Mouse (Mus musculus): Measurements from ENCODE around the gene Cdh4. TPM values are rescaled to one million over a fixed set of nuclear protein-coding genes. Genes with fewer than 3 reads are reported as not detected.

Cdh4 gene
- polyA plus RNA-seq, 1 experiment from 2014 or later = 8.2 TPM

GRCm38 (mm10) chr2:179567886-179568285 is 125.7 kb downstream of the Cdh4 start:
- no peak for ATAC-seq (ENCODE audit: low FRiP score)

GRCm38 (mm10) chr2:179569171-179569570 is 126.9 kb downstream of the Cdh4 start:
- no peak overlapping the region for H3K4me2 ChIP-seq (replicated peaks; ENCODE audit: low read depth, low read length)
- no peaks in the 10 kb centered on the region for H3K27me3 ChIP-seq (ENCODE audit: control insufficient read depth, insufficient read depth, low read length)
- no peaks in the 10 kb centered on the region for H3K36me3 ChIP-seq (ENCODE audit: control insufficient read depth, insufficient read depth, low read length)
- peaks cover 7% of the 10 kb centered on the region; the same call in 1 of the 2 replicates for H3K4me1 ChIP-seq (replicated peaks; ENCODE audit: control insufficient read depth, insufficient read depth, low read length)
- WGBS = 54% methylated on average over 10 of the region's 10 CpGs
- no peak for DNase-seq (ENCODE audit: low spot score)
- ATAC-seq (ENCODE audit: low FRiP score) = no peak
- no peak overlapping the region for H3K4me3 ChIP-seq (ENCODE audit: low read depth, low read length)
- no peak overlapping the region for H3K9ac ChIP-seq (ENCODE audit: low read depth, low read length)
- no peaks in the 10 kb centered on the region for H3K9me3 ChIP-seq (ENCODE audit: control insufficient read depth, low read length)
- no peak overlapping the region for H3K27ac ChIP-seq (ENCODE audit: low read depth, low read length)

More at GRCm38 (mm10) chr2:179567886-179568285, 125.7 kb downstream of the Cdh4 start:
- DNase-seq (ENCODE audit: low spot score) = no peak
- Histone ChIP-seq H3K4me3 (ENCODE audit: low read depth, low read length) (no peak overlapping the region), H3K27me3 (ENCODE audit: control insufficient read depth, insufficient read depth, low read length) (no peaks in the 10 kb centered on the region), H3K27ac (ENCODE audit: low read depth, low read length) (no peak overlapping the region), H3K9me3 (ENCODE audit: control insufficient read depth, low read length) (no peaks in the 10 kb centered on the region), H3K4me1 (replicated peaks; ENCODE audit: control insufficient read depth, insufficient read depth, low read length) (0 out of 2 replicates have a peak, but pooled peaks cover 4% of the 10 kb centered on the region), H3K36me3 (ENCODE audit: control insufficient read depth, insufficient read depth, low read length) (no peaks in the 10 kb centered on the region), H3K9ac (ENCODE audit: low read depth, low read length) (no peak overlapping the region), H3K4me2 (replicated peaks; ENCODE audit: low read depth, low read length) (no peak overlapping the region)
- 96% methylated on average over 8 of the region's 8 CpGs for WGBS

GRCm38 (mm10) chr2:179571175-179571769 is 129.0 kb downstream of the Cdh4 start:
- 18% methylated on average over 6 of the region's 6 CpGs for WGBS
- Histone ChIP-seq H3K27ac (ENCODE audit: low read depth, low read length) (no peak overlapping the region), H3K9me3 (ENCODE audit: control insufficient read depth, low read length) (no peaks in the 10 kb centered on the region), H3K4me1 (replicated peaks; ENCODE audit: control insufficient read depth, insufficient read depth, low read length) (peaks cover 7% of the 10 kb centered on the region; the same call in 1 of the 2 replicates), H3K4me3 (ENCODE audit: low read depth, low read length) (no peak overlapping the region), H3K9ac (ENCODE audit: low read depth, low read length) (no peak overlapping the region), H3K27me3 (ENCODE audit: control insufficient read depth, insufficient read depth, low read length) (no peaks in the 10 kb centered on the region), H3K36me3 (ENCODE audit: control insufficient read depth, insufficient read depth, low read length) (no peaks in the 10 kb centered on the region), H3K4me2 (replicated peaks; ENCODE audit: low read depth, low read length) (no peak overlapping the region)
- peak; percentile 76 for ATAC-seq (ENCODE audit: low FRiP score)
- DNase-seq (ENCODE audit: low spot score) = peak; percentile 36

- ATAC-seq (ENCODE audit: low FRiP score) = no peak
- Histone ChIP-seq H3K4me3 (ENCODE audit: low read depth, low read length) (no peak overlapping the region), H3K27me3 (ENCODE audit: control insufficient read depth, insufficient read depth, low read length) (no peaks in the 10 kb centered on the region), H3K9ac (ENCODE audit: low read depth, low read length) (no peak overlapping the region), H3K27ac (ENCODE audit: low read depth, low read length) (no peak overlapping the region), H3K4me1 (replicated peaks; ENCODE audit: control insufficient read depth, insufficient read depth, low read length) (peaks cover 7% of the 10 kb centered on the region; the same call in 1 of the 2 replicates), H3K9me3 (ENCODE audit: control insufficient read depth, low read length) (no peaks in the 10 kb centered on the region), H3K36me3 (ENCODE audit: control insufficient read depth, insufficient read depth, low read length) (no peaks in the 10 kb centered on the region), H3K4me2 (replicated peaks; ENCODE audit: low read depth, low read length) (no peak overlapping the region)
- WGBS = 49% methylated on average over 11 of the region's 11 CpGs
- DNase-seq (ENCODE audit: low spot score) = no peak
Measured at GRCm38 (mm10) chr2:179573331-179573730, 131.1 kb downstream of the Cdh4 start.

- H3K4me1 ChIP-seq (replicated peaks; ENCODE audit: control insufficient read depth, insufficient read depth, low read length) = peaks cover 7% of the 10 kb centered on the region; the same call in 1 of the 2 replicates
- H3K27me3 ChIP-seq (ENCODE audit: control insufficient read depth, insufficient read depth, low read length) = no peaks in the 10 kb centered on the region
- no peak overlapping the region for H3K27ac ChIP-seq (ENCODE audit: low read depth, low read length)
- ATAC-seq (ENCODE audit: low FRiP score) = no peak
- H3K4me3 ChIP-seq (ENCODE audit: low read depth, low read length) = no peak overlapping the region
- no peak overlapping the region for H3K9ac ChIP-seq (ENCODE audit: low read depth, low read length)
- H3K9me3 ChIP-seq (ENCODE audit: control insufficient read depth, low read length) = no peaks in the 10 kb centered on the region
- H3K36me3 ChIP-seq (ENCODE audit: control insufficient read depth, insufficient read depth, low read length) = no peaks in the 10 kb centered on the region
- DNase-seq (ENCODE audit: low spot score) = no peak
- WGBS = 66% methylated on average over 6 of the region's 6 CpGs
- no peak overlapping the region for H3K4me2 ChIP-seq (replicated peaks; ENCODE audit: low read depth, low read length)
Measured at GRCm38 (mm10) chr2:179573786-179574185, 131.6 kb downstream of the Cdh4 start.

- no peak overlapping the region for H3K4me3 ChIP-seq (ENCODE audit: low read depth, low read length)
- no peaks in the 10 kb centered on the region for H3K9me3 ChIP-seq (ENCODE audit: control insufficient read depth, low read length)
- H3K9ac ChIP-seq (ENCODE audit: low read depth, low read length) = no peak overlapping the region
- H3K36me3 ChIP-seq (ENCODE audit: control insufficient read depth, insufficient read depth, low read length) = no peaks in the 10 kb centered on the region
- H3K27me3 ChIP-seq (ENCODE audit: control insufficient read depth, insufficient read depth, low read length) = no peaks in the 10 kb centered on the region
- DNase-seq (ENCODE audit: low spot score) (no peak), ATAC-seq (ENCODE audit: low FRiP score) (no peak)
- H3K27ac ChIP-seq (ENCODE audit: low read depth, low read length) = no peak overlapping the region
- peaks cover 7% of the 10 kb centered on the region; the same call in 1 of the 2 replicates for H3K4me1 ChIP-seq (replicated peaks; ENCODE audit: control insufficient read depth, insufficient read depth, low read length)
- no peak overlapping the region for H3K4me2 ChIP-seq (replicated peaks; ENCODE audit: low read depth, low read length)
- 93% methylated on average over 7 of the region's 7 CpGs for WGBS
Measured at GRCm38 (mm10) chr2:179575585-179575984, 133.4 kb downstream of the Cdh4 start.

- Histone ChIP-seq H3K9ac (ENCODE audit: low read depth, low read length) (no peak overlapping the region), H3K9me3 (ENCODE audit: control insufficient read depth, low read length) (no peaks in the 10 kb centered on the region), H3K4me1 (replicated peaks; ENCODE audit: control insufficient read depth, insufficient read depth, low read length) (peaks cover 3% of the 10 kb centered on the region; the same call in 1 of the 2 replicates), H3K27me3 (ENCODE audit: control insufficient read depth, insufficient read depth, low read length) (no peaks in the 10 kb centered on the region), H3K4me3 (ENCODE audit: low read depth, low read length) (no peak overlapping the region), H3K27ac (ENCODE audit: low read depth, low read length) (no peak overlapping the region), H3K36me3 (ENCODE audit: control insufficient read depth, insufficient read depth, low read length) (no peaks in the 10 kb centered on the region), H3K4me2 (replicated peaks; ENCODE audit: low read depth, low read length) (no peak overlapping the region)
- no peak for DNase-seq (ENCODE audit: low spot score)
- ATAC-seq (ENCODE audit: low FRiP score) = no peak
- 61% methylated on average over 1 of the region's 1 CpGs for WGBS
Measured at GRCm38 (mm10) chr2:179576221-179576620, 134.0 kb downstream of the Cdh4 start.

GRCm38 (mm10) chr2:179578329-179578728 is 136.1 kb downstream of the Cdh4 start:
- Histone ChIP-seq H3K4me2 (replicated peaks; ENCODE audit: low read depth, low read length) (no peak overlapping the region), H3K4me1 (replicated peaks; ENCODE audit: control insufficient read depth, insufficient read depth, low read length) (peaks cover 3% of the 10 kb centered on the region; the same call in 1 of the 2 replicates), H3K9ac (ENCODE audit: low read depth, low read length) (no peak overlapping the region), H3K9me3 (ENCODE audit: control insufficient read depth, low read length) (no peaks in the 10 kb centered on the region), H3K4me3 (ENCODE audit: low read depth, low read length) (no peak overlapping the region), H3K27ac (ENCODE audit: low read depth, low read length) (no peak overlapping the region), H3K36me3 (ENCODE audit: control insufficient read depth, insufficient read depth, low read length) (no peaks in the 10 kb centered on the region), H3K27me3 (ENCODE audit: control insufficient read depth, insufficient read depth, low read length) (no peaks in the 10 kb centered on the region)
- ATAC-seq (ENCODE audit: low FRiP score) (no peak), DNase-seq (ENCODE audit: low spot score) (no peak)
- 77% methylated on average over 3 of the region's 3 CpGs for WGBS

GRCm38 (mm10) chr2:179578842-179579241 is 136.6 kb downstream of the Cdh4 start:
- ATAC-seq (ENCODE audit: low FRiP score) = no peak
- 78% methylated on average over 11 of the region's 11 CpGs for WGBS
- Histone ChIP-seq H3K36me3 (ENCODE audit: control insufficient read depth, insufficient read depth, low read length) (no peaks in the 10 kb centered on the region), H3K27me3 (ENCODE audit: control insufficient read depth, insufficient read depth, low read length) (no peaks in the 10 kb centered on the region), H3K9ac (ENCODE audit: low read depth, low read length) (no peak overlapping the region), H3K27ac (ENCODE audit: low read depth, low read length) (no peak overlapping the region), H3K4me2 (replicated peaks; ENCODE audit: low read depth, low read length) (no peak overlapping the region), H3K4me1 (replicated peaks; ENCODE audit: control insufficient read depth, insufficient read depth, low read length) (no peaks in the 10 kb centered on the region), H3K4me3 (ENCODE audit: low read depth, low read length) (no peak overlapping the region), H3K9me3 (ENCODE audit: control insufficient read depth, low read length) (no peaks in the 10 kb centered on the region)
- no peak for DNase-seq (ENCODE audit: low spot score)

All from hindbrain, embryonic 11.5 days (tissue).